Mouse (Mus musculus): ENCODE data around the gene Spdye4a.

GRCm38 (mm10) chr5:143222287-143222686 lies 4.4 kb downstream of the Spdye4a start:
- TF ChIP-seq CTCF (IDR thresholded peaks at IDR 0.05; ENCODE audit: insufficient read depth, low read length): no peak
- no peak for TF ChIP-seq POLR2A (IDR thresholded peaks at IDR 0.05; ENCODE audit: borderline replicate concordance, extremely low read depth, low read depth, low read length)
